Mouse (Mus musculus): ENCODE measurements around the gene Rhcg. TPM values are rescaled to one million over a fixed set of nuclear protein-coding genes. Genes with fewer than 3 reads are reported as not detected.

The Rhcg gene
- polyA plus RNA-seq, 1 experiment from 2014 or later = 0.08 TPM

- no peak overlapping the region for H3K4me2 ChIP-seq (ENCODE audit: low read length)
- no peak overlapping the region for H3K9ac ChIP-seq (ENCODE audit: low read length)
- H3K27me3 ChIP-seq (replicated peaks; ENCODE audit: control insufficient read depth, insufficient read depth, low read length) = peaks cover 51% of the 10 kb centered on the region
- no peaks in the 10 kb centered on the region for H3K4me1 ChIP-seq (replicated peaks; ENCODE audit: control insufficient read depth, insufficient read depth, low read length)
- 8% methylated on average over 6 of the region's 6 CpGs for WGBS
- ATAC-seq (replicated peaks; ENCODE audit: low FRiP score, low TSS enrichment, low read depth) = no peak
- H3K4me3 ChIP-seq (ENCODE audit: low read depth, low read length) = no peak overlapping the region
- peak; percentile 64 for DNase-seq (ENCODE audit: low spot score)
- H3K36me3 ChIP-seq (ENCODE audit: control insufficient read depth, insufficient read depth, low read length) = no peaks in the 10 kb centered on the region
- no peak overlapping the region for H3K27ac ChIP-seq (ENCODE audit: low read depth)
- H3K9me3 ChIP-seq (ENCODE audit: control insufficient read depth, low read length) = no peaks in the 10 kb centered on the region
Observed at GRCm38 (mm10) chr7:79612783-79613182, 4.7 kb downstream of the Rhcg start.

- Histone ChIP-seq H3K27ac (ENCODE audit: low read depth) (no peak overlapping the region), H3K9me3 (ENCODE audit: control insufficient read depth, low read length) (no peaks in the 10 kb centered on the region), H3K36me3 (ENCODE audit: control insufficient read depth, insufficient read depth, low read length) (no peaks in the 10 kb centered on the region), H3K4me1 (replicated peaks; ENCODE audit: control insufficient read depth, insufficient read depth, low read length) (0 out of 2 replicates have a peak, but pooled peaks cover 3% of the 10 kb centered on the region), H3K9ac (ENCODE audit: low read length) (no peak overlapping the region), H3K4me3 (ENCODE audit: low read depth, low read length) (no peak overlapping the region), H3K27me3 (replicated peaks; ENCODE audit: control insufficient read depth, insufficient read depth, low read length) (peaks cover 46% of the 10 kb centered on the region), H3K4me2 (ENCODE audit: low read length) (no peak overlapping the region)
- ATAC-seq (replicated peaks; ENCODE audit: low FRiP score, low TSS enrichment, low read depth) = no peak
- 82% methylated on average over 9 of the region's 9 CpGs for WGBS
- DNase-seq (ENCODE audit: low spot score) = no peak
Observed at GRCm38 (mm10) chr7:79611901-79612300, 5.6 kb downstream of the Rhcg start.

- Histone ChIP-seq H3K27me3 (replicated peaks; ENCODE audit: control insufficient read depth, insufficient read depth, low read length) (peaks cover 47% of the 10 kb centered on the region), H3K4me3 (ENCODE audit: low read depth, low read length) (peak overlapping the region; percentile 8), H3K9ac (ENCODE audit: low read length) (no peak overlapping the region), H3K4me2 (ENCODE audit: low read length) (peak overlapping the region; percentile 43), H3K4me1 (replicated peaks; ENCODE audit: control insufficient read depth, insufficient read depth, low read length) (0 out of 2 replicates have a peak, but pooled peaks cover 3% of the 10 kb centered on the region), H3K27ac (ENCODE audit: low read depth) (no peak overlapping the region), H3K9me3 (ENCODE audit: control insufficient read depth, low read length) (no peaks in the 10 kb centered on the region), H3K36me3 (ENCODE audit: control insufficient read depth, insufficient read depth, low read length) (no peaks in the 10 kb centered on the region)
- WGBS = 2% methylated on average over 25 of the region's 25 CpGs
- peak; percentile 70 for ATAC-seq (replicated peaks; ENCODE audit: low FRiP score, low TSS enrichment, low read depth)
- peak; percentile 58 for DNase-seq (ENCODE audit: low spot score)
Observed at GRCm38 (mm10) chr7:79607263-79607921, 10.1 kb downstream of the Rhcg start.

GRCm38 (mm10) chr7:79606766-79607165, 10.7 kb downstream of the Rhcg start:
- DNase-seq (ENCODE audit: low spot score) = no peak
- no peak for ATAC-seq (replicated peaks; ENCODE audit: low FRiP score, low TSS enrichment, low read depth)

GRCm38 (mm10) chr7:79602006-79602405, 15.5 kb downstream of the Rhcg start:
- ATAC-seq (replicated peaks; ENCODE audit: low FRiP score, low TSS enrichment, low read depth) = no peak
- Histone ChIP-seq H3K4me1 (replicated peaks; ENCODE audit: control insufficient read depth, insufficient read depth, low read length) (no peaks in the 10 kb centered on the region), H3K4me2 (ENCODE audit: low read length) (no peak overlapping the region), H3K36me3 (ENCODE audit: control insufficient read depth, insufficient read depth, low read length) (no peaks in the 10 kb centered on the region), H3K9me3 (ENCODE audit: control insufficient read depth, low read length) (no peaks in the 10 kb centered on the region), H3K27ac (ENCODE audit: low read depth) (no peak overlapping the region), H3K9ac (ENCODE audit: low read length) (no peak overlapping the region), H3K27me3 (replicated peaks; ENCODE audit: control insufficient read depth, insufficient read depth, low read length) (peaks cover 53% of the 10 kb centered on the region), H3K4me3 (ENCODE audit: low read depth, low read length) (no peak overlapping the region)
- DNase-seq (ENCODE audit: low spot score) = no peak
- WGBS = 48% methylated on average over 8 of the region's 8 CpGs

More at GRCm38 (mm10) chr7:79606766-79607165, 10.7 kb downstream of the Rhcg start:
- Histone ChIP-seq H3K9ac (ENCODE audit: low read length) (no peak overlapping the region), H3K27me3 (replicated peaks; ENCODE audit: control insufficient read depth, insufficient read depth, low read length) (peaks cover 47% of the 10 kb centered on the region), H3K27ac (ENCODE audit: low read depth) (no peak overlapping the region), H3K4me3 (ENCODE audit: low read depth, low read length) (no peak overlapping the region), H3K36me3 (ENCODE audit: control insufficient read depth, insufficient read depth, low read length) (no peaks in the 10 kb centered on the region), H3K4me1 (replicated peaks; ENCODE audit: control insufficient read depth, insufficient read depth, low read length) (0 out of 2 replicates have a peak, but pooled peaks cover 3% of the 10 kb centered on the region), H3K4me2 (ENCODE audit: low read length) (peak overlapping the region; percentile 43; the same call in 1 of the 2 replicates), H3K9me3 (ENCODE audit: control insufficient read depth, low read length) (no peaks in the 10 kb centered on the region)
- WGBS = 53% methylated on average over 3 of the region's 3 CpGs

- H3K4me2 ChIP-seq (ENCODE audit: low read length) = no peak overlapping the region
- H3K27me3 ChIP-seq (replicated peaks; ENCODE audit: control insufficient read depth, insufficient read depth, low read length) = peaks cover 48% of the 10 kb centered on the region
- H3K9me3 ChIP-seq (ENCODE audit: control insufficient read depth, low read length) = no peaks in the 10 kb centered on the region
- WGBS = 68% methylated on average over 10 of the region's 10 CpGs
- DNase-seq (ENCODE audit: low spot score) = no peak
- H3K4me1 ChIP-seq (replicated peaks; ENCODE audit: control insufficient read depth, insufficient read depth, low read length) = no peaks in the 10 kb centered on the region
- no peaks in the 10 kb centered on the region for H3K36me3 ChIP-seq (ENCODE audit: control insufficient read depth, insufficient read depth, low read length)
- no peak overlapping the region for H3K27ac ChIP-seq (ENCODE audit: low read depth)
- H3K4me3 ChIP-seq (ENCODE audit: low read depth, low read length) = no peak overlapping the region
- no peak for ATAC-seq (replicated peaks; ENCODE audit: low FRiP score, low TSS enrichment, low read depth)
- H3K9ac ChIP-seq (ENCODE audit: low read length) = no peak overlapping the region
Observed at GRCm38 (mm10) chr7:79600122-79600521, 17.3 kb downstream of the Rhcg start.

GRCm38 (mm10) chr7:79594854-79595253, 22.6 kb downstream of the Rhcg start:
- Histone ChIP-seq H3K9ac (ENCODE audit: low read length) (no peak overlapping the region), H3K4me2 (ENCODE audit: low read length) (no peak overlapping the region), H3K27ac (ENCODE audit: low read depth) (no peak overlapping the region), H3K4me3 (ENCODE audit: low read depth, low read length) (no peak overlapping the region), H3K4me1 (replicated peaks; ENCODE audit: control insufficient read depth, insufficient read depth, low read length) (0 out of 2 replicates have a peak, but pooled peaks cover 5% of the 10 kb centered on the region), H3K9me3 (ENCODE audit: control insufficient read depth, low read length) (no peaks in the 10 kb centered on the region), H3K27me3 (replicated peaks; ENCODE audit: control insufficient read depth, insufficient read depth, low read length) (peaks cover 72% of the 10 kb centered on the region), H3K36me3 (ENCODE audit: control insufficient read depth, insufficient read depth, low read length) (no peaks in the 10 kb centered on the region)
- WGBS = 13% methylated on average over 7 of the region's 7 CpGs
- ATAC-seq (replicated peaks; ENCODE audit: low FRiP score, low TSS enrichment, low read depth) (peak; percentile 44; the same call in 1 of the 2 replicates), DNase-seq (ENCODE audit: low spot score) (peak; percentile 84)

- Histone ChIP-seq H3K27me3 (replicated peaks; ENCODE audit: control insufficient read depth, insufficient read depth, low read length) (peaks cover 81% of the 10 kb centered on the region), H3K4me1 (replicated peaks; ENCODE audit: control insufficient read depth, insufficient read depth, low read length) (0 out of 2 replicates have a peak, but pooled peaks cover 5% of the 10 kb centered on the region), H3K27ac (ENCODE audit: low read depth) (no peak overlapping the region), H3K9ac (ENCODE audit: low read length) (no peak overlapping the region), H3K4me3 (ENCODE audit: low read depth, low read length) (peak overlapping the region; percentile 30), H3K36me3 (ENCODE audit: control insufficient read depth, insufficient read depth, low read length) (no peaks in the 10 kb centered on the region), H3K9me3 (ENCODE audit: control insufficient read depth, low read length) (peaks cover 5% of the 10 kb centered on the region), H3K4me2 (ENCODE audit: low read length) (peak overlapping the region; percentile 57)
- no peak for ATAC-seq (replicated peaks; ENCODE audit: low FRiP score, low TSS enrichment, low read depth)
- WGBS = under 1% methylated on average over 41 of the region's 42 CpGs
- DNase-seq (ENCODE audit: low spot score) = peak; percentile 68
Observed at GRCm38 (mm10) chr7:79591812-79592731, 25.4 kb downstream of the Rhcg start.
